Mouse (Mus musculus) right cerebral cortex, postnatal 25 days (tissue): ENCODE results near the gene Gm20388.

Experiments
- DNase-seq: peaks from one replicate; pipeline ENCODE4 v3.0.0; 2022

Gm20388 gene

DNA sequence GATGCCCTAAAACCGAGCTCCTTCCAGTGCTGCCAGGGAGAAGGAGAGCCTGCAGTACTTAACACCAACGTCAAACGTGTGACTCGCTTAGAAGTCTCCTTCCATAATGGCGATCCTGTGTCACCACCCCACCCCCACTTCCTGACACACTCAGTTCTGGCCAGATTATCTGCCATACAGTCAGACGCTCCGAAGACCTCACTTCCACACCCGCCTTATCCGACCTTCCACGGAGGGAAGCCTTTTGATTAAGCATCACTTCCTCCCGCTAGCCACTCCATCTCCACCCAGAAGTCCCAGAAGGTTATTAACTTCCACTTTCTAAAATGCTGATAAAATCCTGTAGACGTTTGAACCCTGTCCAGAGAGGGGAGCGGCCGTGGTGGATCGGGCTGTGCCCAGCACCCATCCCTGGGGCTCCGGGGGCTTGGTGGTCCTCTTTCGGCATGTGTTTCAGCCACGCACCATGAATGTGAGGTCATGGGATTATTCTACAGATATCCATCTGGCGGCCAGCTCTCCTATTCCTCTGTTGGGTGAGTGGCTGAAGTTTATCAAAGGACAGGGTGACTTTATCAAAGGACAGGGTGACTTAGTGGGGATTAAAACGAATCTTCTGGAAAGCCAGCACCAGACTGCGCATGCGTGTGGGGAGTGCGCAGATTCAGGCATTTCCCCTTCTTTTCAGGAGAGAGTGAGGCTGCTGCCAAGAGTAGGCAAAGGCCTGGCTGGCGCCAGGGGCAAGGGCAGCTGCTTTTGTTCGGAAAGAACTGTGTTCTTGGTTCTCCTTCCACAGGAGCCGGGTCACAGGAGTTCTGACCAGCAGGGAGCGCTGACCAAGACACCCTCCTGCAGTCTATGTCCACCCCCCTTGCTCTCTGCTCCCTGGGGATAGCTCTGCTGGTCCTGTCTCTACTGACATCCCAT lies 1260.2 kb downstream of the Gm20388 start:
- no peak for DNase-seq

DNA sequence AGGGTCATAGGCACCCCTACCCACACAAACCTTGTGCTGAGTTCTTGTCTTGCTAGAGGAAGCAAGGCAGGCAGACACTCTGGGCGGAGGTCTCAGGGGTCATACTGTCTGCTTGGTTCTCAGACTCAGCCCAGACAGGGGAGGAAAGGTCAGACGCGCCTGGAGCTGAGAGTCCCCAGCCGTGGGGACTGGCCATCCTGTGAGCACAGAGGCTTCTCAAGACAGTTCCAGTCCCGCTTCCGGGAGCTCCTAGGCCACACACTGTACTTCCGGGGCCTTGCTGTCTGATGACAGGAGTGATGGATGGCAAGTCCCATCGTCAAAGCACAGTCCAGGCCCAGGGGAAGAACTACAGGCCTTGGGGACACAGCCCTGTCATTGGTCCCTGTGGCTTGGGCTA lies 1261.9 kb downstream of the Gm20388 start:
- DNase-seq = no peak

- no peak for DNase-seq
Observed at GRCm38 (mm10) chr8:121174178-121174577, 1263.5 kb downstream of the Gm20388 start.

GRCm38 (mm10) chr8:121174721-121175539 lies 1264.3 kb downstream of the Gm20388 start:
- no peak for DNase-seq

GRCm38 (mm10) chr8:121175540-121176090 lies 1265.0 kb downstream of the Gm20388 start:
- no peak for DNase-seq

GRCm38 (mm10) chr8:121176291-121176690 lies 1265.7 kb downstream of the Gm20388 start:
- no peak for DNase-seq

GRCm38 (mm10) chr8:121180474-121181284 lies 1270.0 kb downstream of the Gm20388 start:
- DNase-seq = no peak

DNA sequence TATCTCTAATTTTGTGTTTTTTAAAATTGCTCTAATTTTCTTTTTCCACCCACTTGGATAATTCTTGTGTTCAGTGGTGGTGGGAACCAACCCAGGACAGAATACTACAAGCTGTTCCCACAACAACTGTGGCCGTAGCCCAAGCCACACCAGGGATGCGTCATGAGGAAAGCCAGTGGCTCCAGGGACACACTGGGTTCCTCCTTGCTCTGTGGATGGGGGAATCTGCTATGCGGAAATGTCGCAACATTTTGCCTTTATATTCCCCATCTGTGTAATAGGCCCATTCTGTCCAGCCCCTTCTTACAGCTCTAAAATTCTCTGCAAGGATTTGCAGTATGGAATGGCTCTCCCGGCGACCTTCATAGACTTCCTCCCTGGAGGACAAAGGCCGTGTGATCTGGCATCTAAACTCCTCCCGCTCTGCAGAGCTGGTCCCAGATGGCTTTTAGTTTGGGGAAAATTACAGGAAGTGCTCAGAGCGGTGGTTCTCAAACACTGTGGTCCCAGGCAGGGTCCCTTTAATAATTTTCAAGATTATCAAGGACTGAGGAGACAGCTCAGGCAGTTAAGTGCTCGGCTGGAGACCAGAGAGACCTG lies 1270.7 kb downstream of the Gm20388 start:
- DNase-seq = no peak

DNA sequence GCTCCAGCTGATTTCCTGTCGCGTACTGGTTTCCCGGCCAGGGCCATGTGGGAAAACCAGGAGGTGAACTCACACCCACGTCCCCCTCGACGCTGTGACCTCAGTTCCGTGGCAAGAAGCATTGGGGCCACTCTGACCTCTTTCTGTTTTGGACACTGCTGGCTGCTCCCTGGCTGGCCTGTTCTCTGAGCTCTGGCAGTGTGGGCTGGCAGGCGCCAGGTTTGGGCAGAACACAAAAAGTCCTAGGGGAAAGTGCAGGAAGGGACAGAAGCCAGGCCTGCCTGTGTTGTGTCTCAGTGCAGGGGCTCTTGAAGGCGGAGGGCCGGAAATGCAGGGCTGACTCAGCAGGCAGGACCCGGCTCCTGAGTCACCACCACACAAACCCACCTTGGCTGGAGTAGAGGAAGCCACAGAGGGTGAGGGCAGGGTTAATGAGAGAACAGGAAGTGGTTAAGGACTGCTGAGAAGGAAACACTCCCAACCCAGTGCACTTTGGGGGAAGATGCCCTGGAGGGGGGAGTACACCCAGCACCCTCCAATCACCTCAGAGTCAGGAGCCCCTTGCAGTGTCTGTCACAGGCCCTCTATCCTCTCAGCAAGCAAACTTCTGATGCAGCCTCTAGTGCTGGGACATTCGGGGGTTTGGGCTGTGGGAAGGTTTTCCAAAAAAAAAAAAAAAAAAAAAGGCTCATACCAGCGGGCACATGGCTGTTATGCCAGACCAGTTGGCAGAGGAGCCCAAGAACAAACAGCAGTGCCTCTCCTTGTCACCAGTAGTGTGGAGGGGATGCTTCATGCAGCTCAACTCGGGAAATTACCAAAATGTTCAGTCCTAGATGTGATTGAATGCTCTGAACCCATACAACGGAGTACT lies 1277.1 kb downstream of the Gm20388 start:
- DNase-seq = no peak

GRCm38 (mm10) chr8:121188994-121189393 lies 1278.4 kb downstream of the Gm20388 start:
- DNase-seq = no peak

- no peak for DNase-seq
Observed at GRCm38 (mm10) chr8:121192451-121192850, 1281.8 kb downstream of the Gm20388 start.

GRCm38 (mm10) chr8:121195970-121196369 lies 1285.3 kb downstream of the Gm20388 start:
- no peak for DNase-seq

DNA sequence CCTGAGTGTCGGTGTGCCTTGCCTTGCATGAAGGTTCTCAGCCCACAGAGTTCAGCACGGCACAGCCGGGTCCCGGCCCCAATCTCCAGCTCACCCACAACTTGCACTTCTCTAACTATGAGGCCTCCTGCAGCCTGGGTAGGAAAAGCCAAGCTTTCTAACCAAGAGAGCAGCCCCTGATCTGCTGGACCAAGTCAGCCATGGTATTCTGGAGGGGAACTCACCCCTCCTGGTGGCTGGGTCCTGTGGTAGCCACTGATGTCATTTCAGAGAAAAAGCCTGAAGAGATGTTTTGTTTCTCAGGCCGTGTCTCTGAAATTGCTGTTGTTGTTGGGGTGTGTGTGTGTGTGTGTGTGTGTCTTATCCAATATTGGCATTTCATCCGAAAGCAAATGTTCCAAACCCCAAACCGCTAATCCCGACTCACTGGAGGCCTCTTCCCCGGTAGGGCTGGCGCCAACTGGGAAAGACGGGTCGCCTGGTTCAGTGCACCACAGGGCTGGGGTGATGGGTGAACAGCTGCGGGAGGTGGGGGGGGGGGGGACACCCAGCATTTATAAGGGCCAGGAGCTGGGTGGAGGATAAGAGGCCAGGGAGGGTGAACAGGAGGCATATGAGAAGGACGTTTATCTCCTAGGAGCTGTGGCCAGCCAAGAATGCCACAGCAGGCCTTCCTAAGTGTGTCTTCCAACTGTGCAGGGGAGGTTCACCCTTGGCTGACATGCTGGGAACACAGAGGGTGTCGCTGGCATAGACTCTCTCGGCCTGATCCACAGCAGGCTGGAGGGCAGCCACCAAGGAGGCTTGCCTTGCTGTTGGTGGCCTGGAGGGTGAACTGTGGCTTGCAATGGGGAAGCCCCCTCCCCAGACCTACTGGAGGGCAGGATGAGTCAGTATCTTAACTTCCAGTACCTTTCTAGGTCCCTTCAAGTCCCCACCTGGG lies 1286.4 kb downstream of the Gm20388 start:
- no peak for DNase-seq

- no peak for DNase-seq
Observed at GRCm38 (mm10) chr8:121200069-121200468, 1289.4 kb downstream of the Gm20388 start.

GRCm38 (mm10) chr8:121200979-121201378 lies 1290.3 kb downstream of the Gm20388 start:
- no peak for DNase-seq

DNA sequence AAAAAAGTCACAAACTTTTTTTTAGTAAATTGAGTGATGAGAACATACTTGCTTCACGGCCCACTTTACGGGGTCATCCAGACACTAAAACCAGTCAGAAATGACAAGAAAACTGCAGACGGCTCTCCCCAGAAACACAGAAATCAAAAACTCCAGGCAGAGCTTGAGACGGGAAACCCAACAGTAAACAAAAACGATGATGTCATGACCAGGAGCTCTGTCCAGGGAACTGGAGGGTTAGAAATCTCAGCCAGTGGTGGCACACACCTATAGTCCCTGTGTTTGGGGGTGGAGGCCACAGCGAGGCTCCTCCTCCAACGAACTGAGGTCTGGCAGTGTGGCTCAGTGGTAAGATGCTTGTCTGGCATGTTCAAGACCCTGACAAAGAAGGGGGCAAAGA lies 1291.0 kb downstream of the Gm20388 start:
- no peak for DNase-seq

GRCm38 (mm10) chr8:121203612-121204376 lies 1293.2 kb downstream of the Gm20388 start:
- DNase-seq = peak; percentile 31

- DNase-seq = no peak
Observed at GRCm38 (mm10) chr8:121207171-121207570, 1296.5 kb downstream of the Gm20388 start.

DNA sequence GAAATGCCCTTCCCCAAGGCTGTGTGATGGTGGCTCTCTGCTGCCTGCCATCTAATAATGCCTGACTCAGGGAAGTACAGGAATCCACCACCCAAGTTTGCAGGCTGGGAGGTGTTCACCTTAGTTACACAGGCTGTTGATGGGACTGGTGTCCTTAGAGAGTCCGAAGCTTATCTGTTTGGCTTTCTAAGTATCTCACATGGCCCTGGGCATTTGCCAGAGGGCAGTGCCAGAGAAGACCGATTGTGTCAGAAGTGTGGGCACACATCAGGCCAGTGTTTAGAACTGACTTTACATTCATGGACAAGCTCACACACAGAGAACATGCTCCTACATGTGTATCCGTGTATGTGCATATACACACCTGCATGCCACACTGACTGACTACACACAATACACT lies 1300.0 kb downstream of the Gm20388 start:
- DNase-seq = no peak
